Comparison of ENCODE assay signal across 21 mouse cellular contexts in genomic region chr11:43705751-43706150, GRCm38 (mm10). TPM values are rescaled to one million over a fixed set of nuclear protein-coding genes. Genes with fewer than 3 reads are reported as not detected.
DNase-seq lines count a peak whose midpoint lies in the region; ATAC-seq lines count a peak whose summit lies in the region.
"Had no signal": no experiment of that assay in that cellular context is flagged by ENCODE, and none has a peak within 500 bp of the region (broad histone marks: within the 10 kb centered on the region; RNA-seq: fewer than 3 reads in every experiment).

No protein-coding gene starts in this region.

- ATAC-seq in frontal cortex, adult (ENCODE audit: low TSS enrichment) = peak; percentile 52; the same call in 1 of the 2 replicates
- ATAC-seq: activated CD4-positive, CD25-positive, alpha-beta regulatory T cell, adult 4 months; forebrain, embryonic 13.5 days; forebrain, embryonic 16.5 days; hindbrain, embryonic 16.5 days; intestine, embryonic 15.5 days had no signal

- DNase-seq in cerebellum, adult 11 months = peak; percentile 35
- no peak for DNase-seq in cerebellum, postnatal 4 days (ENCODE audit: low spot score in 2 of 2)
- no peak for DNase-seq in frontal cortex, postnatal 25 days (ENCODE audit: low spot score in 2 of 2)
- peak; percentile 71 for DNase-seq in cerebellum, adult 9-10 months
- DNase-seq in cerebellum, postnatal 36 days = peak; percentile 44 to 50
- no peak for DNase-seq in layer of hippocampus, postnatal 14 days (ENCODE audit: low spot score in 2 of 2)
- no peak for DNase-seq in frontal cortex, postnatal 10 days (ENCODE audit: low spot score in 2 of 2)
- DNase-seq: adrenal gland, adult 8-10 months; adrenal gland, postnatal 25 days; embryo, embryonic 11 days; gastrocnemius, postnatal 10 days; gastrocnemius, postnatal 36 days; heart, postnatal 36 days; kidney, adult 11 months; kidney, adult 8-10 months had no signal

RNA-seq across cellular contexts. Expression of gene Pwwp2a, which starts 24.0 kb away (rescaled TPM):
- total RNA-seq in layer of hippocampus, postnatal 14 days (2021) = 10 to 100 TPM; 69.6 to 73.3 TPM

RNA-seq across cellular contexts. Expression of gene Ttc1, which starts 42.1 kb away (rescaled TPM):
- total RNA-seq in layer of hippocampus, postnatal 14 days (2021) = 10 to 100 TPM; 48.1 to 48.4 TPM

Comparison
In these comparisons a context has a peak if more than half of its experiments do, and no peak if none do; other contexts are left out.
1. DNase-seq: peak in cerebellum, adult 11 months (single experiment), cerebellum, adult 9-10 months (single experiment) and cerebellum, postnatal 36 days (2 of 2); none in cerebellum, postnatal 4 days (0 of 2), frontal cortex, postnatal 25 days (0 of 2), layer of hippocampus, postnatal 14 days (0 of 2) and frontal cortex, postnatal 10 days (0 of 2).